Mouse (Mus musculus) kidney, adult 18-20 months (tissue): ENCODE results near the gene Pam.
A peak's percentile ranks its signal among the peaks of the same experiment; 100 is the strongest.
"Not testable (repeated sequence)": the region's sequence is repeated elsewhere in the genome, so short reads cannot be mapped to it uniquely, and the experiment has no call there.

ENCODE experiments used
- DNase-seq: peaks from one replicate; pipeline ENCODE4 v3.0.0; 2021

Pam gene

DNA sequence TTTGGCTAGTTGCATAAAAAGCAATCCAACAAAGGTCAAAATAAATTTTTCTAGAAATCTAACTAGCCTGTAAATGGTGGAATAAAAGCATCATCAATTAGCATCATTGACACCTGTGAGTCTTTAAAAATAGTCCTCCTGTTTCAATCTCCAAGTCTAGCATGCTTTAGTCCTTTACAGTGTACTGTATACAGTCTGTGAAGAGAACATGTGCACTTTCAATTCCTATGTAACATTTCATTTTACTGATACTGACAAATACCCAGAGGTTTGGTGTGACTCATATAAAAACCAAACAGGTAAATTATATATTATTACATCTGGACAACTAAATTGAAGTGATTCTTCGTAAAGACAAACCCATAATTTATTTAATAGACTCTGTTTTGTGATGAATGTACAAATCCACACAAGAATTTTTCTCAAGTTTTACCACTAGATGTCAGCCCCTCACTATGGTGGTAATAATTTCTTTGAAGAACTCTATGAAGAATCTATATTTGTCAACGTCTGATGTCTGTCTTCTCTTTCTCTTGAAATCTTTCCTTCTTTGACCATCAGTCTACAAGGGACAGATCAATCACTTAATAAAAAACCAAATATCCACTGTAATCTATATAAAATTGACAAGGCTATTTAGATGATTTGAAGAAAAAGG, 286.1 kb downstream of the Pam start:
- no peak for DNase-seq

DNA sequence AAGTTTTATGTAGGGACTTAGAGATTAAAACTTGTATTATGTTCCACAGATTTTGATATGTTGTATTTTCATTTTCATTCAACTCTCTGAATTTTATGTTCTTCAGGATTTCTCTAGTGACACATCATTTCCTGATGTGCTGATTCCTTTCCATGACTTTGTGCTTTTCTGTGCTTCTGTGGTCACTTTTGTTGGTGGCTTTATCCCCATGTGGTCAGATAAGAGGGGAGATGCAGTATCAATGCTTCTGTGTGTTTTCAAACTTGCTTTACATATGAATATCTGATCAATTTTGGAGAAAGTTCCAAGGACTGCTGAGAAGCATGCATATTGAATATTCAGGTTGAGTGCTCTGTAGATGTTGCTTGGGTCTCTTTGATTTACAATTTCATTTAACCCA, 290.9 kb downstream of the Pam start:
- DNase-seq = no peak

GRCm38 (mm10) chr1:97802207-97802902, 293.1 kb downstream of the Pam start:
- no peak for DNase-seq

- no peak for DNase-seq
Observed at GRCm38 (mm10) chr1:97795936-97796335, 299.5 kb downstream of the Pam start.

GRCm38 (mm10) chr1:97794110-97794509, 301.3 kb downstream of the Pam start:
- no peak for DNase-seq

DNA sequence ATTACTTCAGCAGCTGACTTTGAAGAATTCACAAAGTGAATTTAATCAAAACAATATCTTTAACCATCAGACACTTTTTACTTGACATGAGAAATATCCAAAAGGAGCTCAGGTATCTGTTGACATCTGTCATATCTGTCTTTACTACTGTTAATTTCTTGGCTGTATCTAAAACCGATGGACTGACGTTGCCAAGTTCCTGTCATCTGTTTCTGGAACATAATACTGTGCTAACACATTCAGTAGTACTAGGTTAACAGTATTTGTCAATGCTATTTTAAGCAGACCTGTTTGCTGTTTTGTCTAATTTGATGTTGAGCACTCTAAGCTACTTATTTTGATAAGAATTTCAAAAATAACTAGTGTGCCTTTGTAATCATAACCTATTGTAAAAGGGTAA, 307.0 kb downstream of the Pam start:
- DNase-seq = no peak

DNA sequence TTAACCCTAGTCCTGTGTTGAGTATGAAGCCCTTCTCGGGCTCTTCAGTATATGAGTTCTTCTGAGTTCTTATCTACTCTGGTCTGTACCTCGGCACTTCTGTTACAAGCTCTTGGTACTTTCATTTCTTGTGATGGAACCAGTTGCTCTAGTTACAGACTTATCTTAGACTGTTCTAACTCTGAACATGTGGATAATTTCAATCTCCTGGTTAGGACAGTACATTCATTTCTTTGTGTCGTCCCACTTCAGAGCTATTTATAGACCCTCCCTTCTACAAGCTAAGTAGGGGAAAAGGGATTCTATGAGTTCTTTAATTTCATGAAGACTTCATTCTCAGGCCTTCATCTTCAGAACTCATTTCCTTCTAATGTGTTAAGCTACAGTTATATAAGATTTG, 307.8 kb downstream of the Pam start:
- no peak for DNase-seq

DNA sequence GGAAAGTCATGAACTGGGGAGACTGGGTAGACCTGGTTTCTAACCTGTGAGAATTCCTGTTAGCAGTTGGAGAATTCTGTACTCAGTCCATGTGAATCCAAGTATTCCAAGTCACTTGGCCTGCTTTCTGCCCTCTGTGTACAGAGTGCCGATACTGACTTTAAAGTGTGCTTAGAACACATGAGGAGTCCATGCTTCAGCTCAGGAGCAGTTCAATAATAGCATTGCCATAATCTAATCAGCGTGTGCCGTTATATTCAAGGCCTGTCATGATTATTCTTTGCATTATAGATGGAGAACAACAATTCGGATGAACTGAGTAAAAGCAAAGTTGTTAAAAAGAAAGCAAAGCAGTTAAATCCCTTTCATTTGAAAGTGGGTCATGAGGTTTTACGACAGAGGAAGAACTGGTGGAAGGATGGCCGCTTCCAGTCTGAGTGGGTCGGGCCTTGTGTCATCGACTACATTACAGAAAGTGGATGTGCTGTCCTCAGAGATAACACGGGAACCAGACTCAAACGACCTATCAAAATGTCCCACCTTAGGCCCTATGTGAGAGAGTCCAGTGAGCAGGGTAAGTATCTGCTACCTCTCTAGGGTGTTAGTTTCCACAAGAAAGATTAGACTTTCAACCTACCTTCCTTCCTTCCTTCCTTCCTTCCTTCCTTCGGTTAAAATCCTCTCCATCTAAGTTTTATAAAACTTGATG, 309.6 kb downstream of the Pam start:
- DNase-seq = no peak

DNA sequence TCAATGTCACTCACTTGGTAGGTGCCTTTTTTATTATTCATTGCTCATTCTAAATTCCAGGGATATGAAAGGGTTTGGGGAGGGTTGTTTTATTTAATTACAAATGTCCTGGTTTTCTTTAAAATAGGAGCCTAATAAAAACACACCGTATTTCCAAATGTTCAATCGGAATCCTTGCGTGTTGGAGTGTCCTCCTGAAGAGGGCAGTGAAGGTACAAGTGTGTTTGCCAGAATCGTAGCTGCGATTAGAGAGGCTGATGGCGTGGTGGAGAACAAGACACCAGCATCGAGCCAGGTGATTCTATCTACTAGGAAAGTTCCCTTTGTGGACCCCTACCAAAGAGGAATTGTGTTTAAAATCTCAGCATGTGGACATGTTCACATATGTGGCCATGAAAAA, 310.5 kb downstream of the Pam start:
- no peak for DNase-seq

DNA sequence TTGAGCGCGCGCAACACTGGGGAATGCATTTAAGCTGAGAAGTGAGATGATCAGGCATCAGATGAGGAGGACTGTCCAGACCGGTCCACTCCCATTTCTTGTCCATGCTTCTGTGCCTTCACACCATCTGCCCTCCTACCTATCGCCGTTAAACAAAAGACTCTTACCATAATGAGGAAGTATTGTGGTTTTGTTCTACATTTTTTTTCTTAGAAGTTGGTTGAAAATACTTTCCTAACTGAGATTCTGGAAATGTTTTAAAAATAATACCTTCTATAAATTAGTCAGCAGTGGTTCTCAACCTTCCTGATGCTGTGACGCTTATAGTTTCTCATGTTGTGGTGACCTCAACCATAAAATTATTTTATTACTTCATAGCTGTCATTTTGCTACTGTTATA, 313.8 kb downstream of the Pam start:
- DNase-seq = no peak

DNA sequence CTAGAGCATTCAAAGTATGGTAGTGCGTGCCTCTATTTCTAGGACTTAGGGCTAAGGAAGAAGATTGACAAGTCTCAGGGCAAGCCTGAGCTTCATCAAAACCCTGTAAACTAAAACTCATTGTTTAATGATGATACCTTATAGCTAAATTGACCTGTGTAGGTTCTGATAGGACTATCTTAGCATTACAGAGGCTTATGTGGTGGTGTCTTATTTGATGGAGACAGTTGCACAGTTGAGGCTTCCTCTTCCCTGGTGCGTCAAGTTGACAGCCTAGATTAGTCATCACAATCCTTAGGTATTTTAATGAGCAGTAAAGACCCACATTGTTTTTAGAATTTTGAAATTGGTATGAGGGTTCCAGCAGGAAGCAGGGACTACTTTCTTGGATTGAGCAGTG, 321.5 kb downstream of the Pam start:
- no peak for DNase-seq

GRCm38 (mm10) chr1:97773362-97773761, 322.1 kb downstream of the Pam start:
- DNase-seq = no peak

DNA sequence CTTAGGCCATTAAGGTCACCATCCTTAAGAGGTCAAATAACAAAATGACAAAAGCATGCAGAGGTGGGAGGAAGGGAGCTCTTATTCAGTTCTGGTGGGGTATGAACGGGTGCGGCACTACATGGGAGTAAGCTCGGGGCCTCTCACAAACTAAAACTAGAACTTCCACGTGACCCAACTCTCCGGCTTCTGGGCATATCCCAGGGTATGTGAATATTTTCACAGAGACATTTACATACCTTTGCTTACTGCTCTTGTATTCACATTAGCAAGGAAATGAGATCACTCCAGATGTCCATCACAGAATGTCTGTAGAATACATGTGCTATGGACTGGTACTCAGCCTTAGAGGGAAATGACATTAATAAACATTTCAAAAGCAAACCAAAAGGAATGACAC, 323.7 kb downstream of the Pam start:
- no peak for DNase-seq

- DNase-seq = no peak
Observed at GRCm38 (mm10) chr1:97771118-97771517, 324.3 kb downstream of the Pam start.

GRCm38 (mm10) chr1:97769904-97770753, 325.3 kb downstream of the Pam start, which contains the start of the genes Gin1 and Ppip5k2:
Gene Gin1 (plus strand): TSS chr1:97770172.
Gene Ppip5k2 (minus strand): TSS chr1:97770411.
- DNase-seq = peak; percentile 94

- DNase-seq = peak; percentile 43
Observed at GRCm38 (mm10) chr1:97769294-97769903, 326.0 kb downstream of the Pam start.

- DNase-seq = no peak
Observed at GRCm38 (mm10) chr1:97768906-97769293, 326.5 kb downstream of the Pam start.

- no peak for DNase-seq
Observed at GRCm38 (mm10) chr1:97768089-97768488, 327.4 kb downstream of the Pam start.

GRCm38 (mm10) chr1:97765712-97766111, 329.7 kb downstream of the Pam start:
- not testable (repeated sequence) for DNase-seq

GRCm38 (mm10) chr1:97761477-97761876, 334.0 kb downstream of the Pam start:
- no peak for DNase-seq

DNA sequence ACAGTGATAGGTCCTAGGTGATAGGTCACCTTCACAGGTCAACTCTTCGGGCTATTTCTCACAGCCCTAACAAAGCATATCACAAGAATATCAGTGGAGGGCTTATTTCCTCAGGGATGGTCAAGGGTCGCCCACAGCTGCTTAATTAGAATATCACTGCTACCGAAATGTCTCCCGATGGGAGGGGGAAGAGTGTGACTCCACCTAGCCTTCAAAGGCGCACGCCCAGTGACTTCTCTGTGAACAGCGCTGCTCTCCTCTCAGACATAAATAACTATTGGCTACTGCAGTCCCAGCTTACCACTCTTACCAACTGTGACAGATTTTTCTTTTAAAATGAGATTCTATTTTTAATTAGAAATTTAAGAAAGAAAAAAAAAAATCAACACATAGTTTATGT, 334.8 kb downstream of the Pam start:
- no peak for DNase-seq

DNA sequence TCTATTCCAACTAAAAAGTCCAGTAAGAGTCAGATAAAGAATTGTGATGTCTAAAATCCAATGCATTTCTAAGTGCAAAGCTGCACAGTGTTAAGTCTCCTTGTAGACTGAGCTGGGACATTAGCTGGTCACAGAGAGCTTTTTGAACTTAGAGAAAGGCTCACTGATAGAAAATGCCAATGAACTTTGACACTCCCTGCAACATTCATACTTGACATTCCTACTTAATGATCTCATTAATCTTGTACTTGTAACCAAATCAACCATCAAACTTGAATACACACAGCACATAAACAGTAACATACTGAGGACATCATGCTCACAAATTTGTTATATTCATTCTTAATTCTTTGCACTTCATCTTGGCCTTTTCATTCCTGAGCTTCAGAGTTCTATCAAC, 335.6 kb downstream of the Pam start:
- no peak for DNase-seq

DNA sequence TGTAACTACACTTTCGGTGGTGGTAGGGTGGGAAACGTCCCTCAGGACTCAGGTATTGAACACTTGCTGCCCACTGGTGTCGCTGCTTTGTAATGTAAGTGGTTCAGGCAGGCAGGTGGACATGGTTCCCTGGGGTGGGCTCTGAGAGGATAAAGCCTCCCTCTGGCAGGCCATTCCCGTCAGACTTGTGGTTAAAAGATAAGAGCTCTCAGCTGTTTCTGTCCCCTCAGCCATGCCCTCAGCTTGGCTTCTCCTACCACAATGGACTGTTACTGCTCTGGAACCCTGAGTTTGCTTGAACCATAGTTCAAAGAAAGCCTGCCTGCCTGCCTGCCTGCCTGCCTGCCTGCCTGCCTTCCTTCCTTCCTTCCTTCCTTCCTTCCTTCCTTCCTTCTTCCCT, 341.1 kb downstream of the Pam start:
- DNase-seq = no peak
